Mouse (Mus musculus) liver, embryonic 16.5 days (tissue): ENCODE measurements at regions not wholly inside any gene's neighbourhood (a gene's known extent, or its start where the extent isn't known, plus 50 kb on each side); places are given as distances from the start of the nearest gene placed in this dataset.

Experiments used
- ATAC-seq: fragments of 200-750 bp; cut with Nextera tagmentation; 2 replicates; pipeline ENCODE4 v1.8.0; 2017; ENCODE audit warnings: low read depth, mild to moderate bottlenecking, moderate number of reproducible peaks, moderate library complexity
- H3K27ac ChIP-seq: fragments of 300-500 bp; sonication (generic); 2 replicates; pipeline ENCODE4 v1.5.1; 2014; ENCODE audit warnings: mild to moderate bottlenecking, low read length
- H3K27me3 ChIP-seq: fragments of 300-500 bp; sonication (generic); 2 replicates; pipeline ENCODE4 v1.6.1; 2014; ENCODE audit warnings: low read depth, low read length, mixed read lengths; ENCODE audit not compliant: control insufficient read depth, insufficient read depth
- H3K36me3 ChIP-seq: fragments of 300-500 bp; sonication (generic); 2 replicates; pipeline ENCODE4 v1.6.1; 2014; ENCODE audit warnings: mild to moderate bottlenecking; ENCODE audit not compliant: control insufficient read depth, insufficient read depth
- H3K4me1 ChIP-seq: fragments of 300-500 bp; sonication (generic); 2 replicates; pipeline ENCODE4 v1.6.1; 2014; ENCODE audit warnings: low read depth, low read length, mixed read lengths; ENCODE audit not compliant: control insufficient read depth
- H3K4me2 ChIP-seq: fragments of 300-500 bp; sonication (generic); 2 replicates; pipeline ENCODE4 v1.6.1; 2014; ENCODE audit warnings: low read depth, low read length, mixed read lengths
- H3K4me3 ChIP-seq: fragments of 300-500 bp; sonication (generic); 2 replicates; pipeline ENCODE4 v1.5.1; 2014; ENCODE audit warnings: low read depth, mild to moderate bottlenecking, low read length
- H3K9ac ChIP-seq: fragments of 300-500 bp; sonication (generic); 2 replicates; pipeline ENCODE4 v1.6.1; 2014; ENCODE audit warnings: low read depth, low read length
- H3K9me3 ChIP-seq: fragments of 300-500 bp; sonication (generic); replicated peaks from 2 replicates; pipeline ENCODE4 v1.6.1; 2016; ENCODE audit warnings: low read length; ENCODE audit not compliant: control insufficient read depth
- WGBS: fragments of 180-500 bp; shearing (Covaris S2); extraction: QIAGEN DNeasy Blood & Tissue Kit; methylation state at CpG from one replicate; pipeline ENCODE4 v1.1.7; 2014; ENCODE audit not compliant: insufficient replicate concordance; 5-methylcytosine and 5-hydroxymethylcytosine counted together

GRCm38 (mm10) chr1:76010212-76010800 lies 464.2 kb downstream of the Slc4a3 start:
- no peak overlapping the region for H3K4me2 ChIP-seq
- H3K36me3 ChIP-seq: no peaks in the 10 kb centered on the region
- no peaks in the 10 kb centered on the region for H3K9me3 ChIP-seq
- H3K9ac ChIP-seq: no peak overlapping the region
- H3K27ac ChIP-seq: no peak overlapping the region
- ATAC-seq: no peak
- H3K4me3 ChIP-seq: no peak overlapping the region
- no peaks in the 10 kb centered on the region for H3K4me1 ChIP-seq
- WGBS: 26% methylated on average over 4 of the region's 4 CpGs
- no peaks in the 10 kb centered on the region for H3K27me3 ChIP-seq

GRCm38 (mm10) chr1:76018588-76018987 lies 472.5 kb downstream of the Slc4a3 start:
- H3K4me1 ChIP-seq: no peaks in the 10 kb centered on the region
- no peaks in the 10 kb centered on the region for H3K27me3 ChIP-seq
- no peak overlapping the region for H3K9ac ChIP-seq
- ATAC-seq: no peak
- H3K4me2 ChIP-seq: no peak overlapping the region
- H3K36me3 ChIP-seq: no peaks in the 10 kb centered on the region
- H3K9me3 ChIP-seq: no peaks in the 10 kb centered on the region
- H3K4me3 ChIP-seq: no peak overlapping the region
- 56% methylated on average over 6 of the region's 6 CpGs for WGBS
- H3K27ac ChIP-seq: no peak overlapping the region

- H3K4me2 ChIP-seq: no peak overlapping the region
- H3K27me3 ChIP-seq: no peaks in the 10 kb centered on the region
- no peak overlapping the region for H3K4me3 ChIP-seq
- H3K36me3 ChIP-seq: no peaks in the 10 kb centered on the region
- H3K27ac ChIP-seq: no peak overlapping the region
- ATAC-seq: peak; percentile 84
- H3K9ac ChIP-seq: no peak overlapping the region
- 49% methylated on average over 11 of the region's 11 CpGs for WGBS
- no peaks in the 10 kb centered on the region for H3K9me3 ChIP-seq
- H3K4me1 ChIP-seq: no peaks in the 10 kb centered on the region
Measured at GRCm38 (mm10) chr1:76019071-76019470, 473.0 kb downstream of the Slc4a3 start.

- Histone ChIP-seq H3K9me3 (no peaks in the 10 kb centered on the region), H3K27ac (no peak overlapping the region), H3K4me3 (no peak overlapping the region), H3K27me3 (no peaks in the 10 kb centered on the region), H3K9ac (no peak overlapping the region), H3K4me2 (no peak overlapping the region), H3K36me3 (no peaks in the 10 kb centered on the region), H3K4me1 (no peaks in the 10 kb centered on the region)
- 49% methylated on average over 3 of the region's 3 CpGs for WGBS
- ATAC-seq: no peak
Measured at GRCm38 (mm10) chr1:76024650-76025049, 478.6 kb downstream of the Slc4a3 start.

GRCm38 (mm10) chr1:76025389-76025788 lies 479.3 kb downstream of the Slc4a3 start:
- WGBS: 50% methylated on average over 4 of the region's 4 CpGs
- Histone ChIP-seq H3K4me2 (no peak overlapping the region), H3K36me3 (no peaks in the 10 kb centered on the region), H3K9me3 (no peaks in the 10 kb centered on the region), H3K9ac (no peak overlapping the region), H3K27me3 (no peaks in the 10 kb centered on the region), H3K4me1 (no peaks in the 10 kb centered on the region), H3K4me3 (no peak overlapping the region), H3K27ac (no peak overlapping the region)
- ATAC-seq: no peak

- H3K36me3 ChIP-seq: no peaks in the 10 kb centered on the region
- H3K4me3 ChIP-seq: no peak overlapping the region
- H3K9me3 ChIP-seq: no peaks in the 10 kb centered on the region
- no peak for ATAC-seq
- WGBS: 38% methylated on average over 1 of the region's 1 CpGs
- H3K4me2 ChIP-seq: no peak overlapping the region
- no peaks in the 10 kb centered on the region for H3K4me1 ChIP-seq
- H3K27ac ChIP-seq: no peak overlapping the region
- no peaks in the 10 kb centered on the region for H3K27me3 ChIP-seq
- no peak overlapping the region for H3K9ac ChIP-seq
Measured at GRCm38 (mm10) chr1:76029059-76029458, 483.0 kb downstream of the Slc4a3 start.

GRCm38 (mm10) chr1:76031171-76031922 lies 485.3 kb downstream of the Slc4a3 start:
- Histone ChIP-seq H3K9me3 (no peaks in the 10 kb centered on the region), H3K4me2 (no peak overlapping the region), H3K36me3 (no peaks in the 10 kb centered on the region), H3K4me3 (no peak overlapping the region), H3K27me3 (no peaks in the 10 kb centered on the region), H3K27ac (peak overlapping the region; percentile 25; the same call in 1 of the 2 replicates), H3K4me1 (no peaks in the 10 kb centered on the region), H3K9ac (no peak overlapping the region)
- peak; percentile 50 for ATAC-seq
- 37% methylated on average over 11 of the region's 11 CpGs for WGBS

- no peak overlapping the region for H3K4me3 ChIP-seq
- no peaks in the 10 kb centered on the region for H3K4me1 ChIP-seq
- no peaks in the 10 kb centered on the region for H3K36me3 ChIP-seq
- ATAC-seq: no peak
- WGBS: 41% methylated on average over 4 of the region's 4 CpGs
- no peak overlapping the region for H3K4me2 ChIP-seq
- H3K9ac ChIP-seq: no peak overlapping the region
- H3K27ac ChIP-seq: no peak overlapping the region
- H3K9me3 ChIP-seq: no peaks in the 10 kb centered on the region
- no peaks in the 10 kb centered on the region for H3K27me3 ChIP-seq
Measured at GRCm38 (mm10) chr1:76031923-76032285, 485.8 kb downstream of the Slc4a3 start.

GRCm38 (mm10) chr1:76032626-76033025 lies 486.6 kb downstream of the Slc4a3 start:
- H3K4me2 ChIP-seq: no peak overlapping the region
- no peak for ATAC-seq
- H3K36me3 ChIP-seq: no peaks in the 10 kb centered on the region
- no peak overlapping the region for H3K9ac ChIP-seq
- no peaks in the 10 kb centered on the region for H3K27me3 ChIP-seq
- no peak overlapping the region for H3K4me3 ChIP-seq
- no peaks in the 10 kb centered on the region for H3K4me1 ChIP-seq
- WGBS: 49% methylated on average over 3 of the region's 3 CpGs
- no peak overlapping the region for H3K27ac ChIP-seq
- no peaks in the 10 kb centered on the region for H3K9me3 ChIP-seq
